Mouse (Mus musculus) mouse trophoblast stem cell (cell line): ENCODE data around the gene Renbp.

ENCODE experiments used
- in situ Hi-C, 2 experiments: fragments of 300-500 bp; cut with MseI, MboI; formaldehyde crosslinking; loops; 2 replicates in 1 of 2; 3 replicates in 1 of 2; pipeline ENCODE4 v1.15.1; 2025

Gene Renbp

DNA sequence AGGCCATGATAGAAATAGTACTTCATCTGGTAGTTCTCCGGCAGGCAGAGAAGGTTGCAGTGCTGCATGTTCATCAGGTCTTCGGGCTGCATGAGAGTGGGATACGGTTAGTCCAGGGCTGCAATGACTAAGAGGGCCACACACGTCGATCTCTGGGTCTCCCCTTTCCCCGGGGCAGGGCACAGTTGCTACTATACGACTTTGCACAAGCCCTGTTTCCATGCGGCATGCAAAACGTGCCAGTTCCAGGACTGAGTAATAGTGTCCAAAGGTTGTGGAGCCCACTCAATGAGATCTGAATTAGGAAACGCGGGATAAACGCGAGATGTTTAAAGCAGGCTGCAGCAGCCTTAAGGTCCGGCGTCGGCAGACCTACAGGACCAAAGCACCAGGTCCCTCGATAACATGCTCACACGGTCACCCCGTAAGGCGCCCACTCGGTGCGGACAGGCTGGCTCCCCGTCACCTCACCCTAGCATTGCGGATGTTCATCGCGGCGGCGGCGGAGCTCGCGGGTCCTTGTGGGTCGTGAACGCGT is 9.3 kb downstream of the Renbp start:
- in situ Hi-C loops, result no loop called here

DNA sequence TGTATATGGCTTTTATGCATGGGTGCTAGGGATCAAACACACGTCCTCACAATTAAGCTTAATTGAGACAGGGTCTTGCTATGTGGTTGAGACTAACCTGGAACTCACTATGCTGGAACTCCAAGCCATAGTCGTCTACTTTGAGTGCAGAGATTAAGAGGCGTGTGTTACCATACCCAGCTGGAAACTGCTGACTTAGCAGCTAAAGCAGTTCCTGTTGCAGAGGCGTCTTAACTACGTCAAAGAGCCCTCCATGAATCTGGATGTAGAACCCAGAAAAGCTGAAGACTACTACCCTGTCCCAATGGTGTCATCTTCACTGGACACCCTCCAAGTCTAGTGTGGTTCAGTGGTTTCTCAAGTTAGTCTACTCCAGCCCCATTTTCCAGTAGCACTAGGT is 12.0 kb downstream of the Renbp start:
- in situ Hi-C loops, result no loop called here

DNA sequence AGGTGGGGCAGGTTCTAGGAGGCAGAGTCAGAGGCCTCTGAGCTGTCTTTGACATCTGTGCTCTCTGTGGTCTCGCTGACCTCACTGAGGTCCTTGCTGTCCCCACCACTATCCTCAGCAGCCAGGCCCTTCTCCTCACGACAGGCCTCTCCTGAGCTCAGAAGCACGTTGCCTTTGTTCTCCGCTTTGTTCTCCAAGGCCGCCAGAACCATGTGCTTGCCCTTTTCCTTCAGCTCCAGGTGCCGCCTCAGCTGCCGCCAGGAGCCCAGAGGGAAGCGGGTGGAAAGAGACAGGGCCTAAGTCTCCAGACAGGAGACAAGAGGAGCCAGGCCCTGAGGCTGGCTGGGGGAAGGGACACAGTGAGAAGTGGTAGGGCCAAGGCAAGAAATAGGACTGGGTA is 13.7 kb downstream of the Renbp start:
- in situ Hi-C loops, result no loop called here

DNA sequence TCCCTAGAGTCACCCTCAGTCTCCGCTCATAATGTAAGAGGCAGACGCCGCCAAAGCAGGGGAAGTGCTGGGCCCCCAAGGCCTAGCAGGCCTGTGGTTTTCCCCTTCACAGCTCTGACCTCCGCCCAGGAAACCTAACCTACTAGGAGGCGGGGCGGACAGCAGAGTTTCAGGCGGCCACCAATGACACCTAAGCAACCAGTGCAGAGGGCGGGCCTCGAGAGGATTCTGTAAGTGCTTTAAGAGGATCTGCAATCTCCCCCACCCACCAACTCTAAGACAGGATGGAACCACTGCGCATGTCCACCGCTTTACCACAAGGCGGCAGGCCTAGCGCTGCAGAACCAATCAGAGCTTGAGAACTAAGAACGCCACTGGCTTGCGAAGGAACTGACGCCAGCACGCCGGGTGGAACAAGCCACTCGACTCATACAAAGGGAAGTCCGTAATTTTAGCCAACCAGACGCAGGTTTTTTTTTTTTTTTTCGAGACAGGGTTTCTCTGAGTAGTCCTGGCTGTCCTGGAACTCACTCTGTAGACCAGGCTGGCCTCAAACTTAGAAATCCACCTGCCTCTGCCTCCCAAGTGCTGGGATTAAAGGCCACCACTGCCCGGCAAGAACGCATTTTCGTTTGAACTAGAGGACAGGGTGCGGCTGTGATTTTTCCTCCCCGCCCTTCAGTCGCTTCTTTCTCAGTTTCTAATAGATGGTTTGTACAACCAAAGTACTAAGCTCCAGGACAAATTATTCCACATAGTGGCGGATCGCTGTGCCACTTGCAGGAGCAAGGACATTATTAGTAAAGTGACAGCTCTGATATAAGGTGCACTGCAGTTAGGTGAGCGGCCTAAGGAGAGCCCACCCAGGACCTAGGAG is 15.6 kb downstream of the Renbp start:
- in situ Hi-C loops, result no loop called here

DNA sequence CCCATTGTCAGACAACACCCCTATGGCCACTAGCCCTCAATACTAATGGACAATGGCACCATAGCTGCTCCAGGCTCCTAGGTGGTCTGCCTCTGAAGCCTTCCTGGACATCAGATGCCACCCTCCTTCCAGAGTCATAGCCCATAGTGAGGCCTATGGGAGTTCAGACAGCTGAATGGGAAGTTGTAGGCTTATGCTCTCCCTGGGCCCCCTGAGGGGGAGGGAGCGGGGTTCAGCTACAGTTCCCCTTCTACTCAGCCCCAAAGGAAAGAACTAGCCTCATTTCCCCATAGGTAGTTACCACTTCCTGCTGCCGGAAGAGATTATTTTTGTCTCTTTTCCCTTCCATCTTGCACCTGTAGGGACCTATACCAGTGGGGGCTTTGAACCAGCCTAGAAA is 19.1 kb downstream of the Renbp start:
- in situ Hi-C loops, result no loop called here

DNA sequence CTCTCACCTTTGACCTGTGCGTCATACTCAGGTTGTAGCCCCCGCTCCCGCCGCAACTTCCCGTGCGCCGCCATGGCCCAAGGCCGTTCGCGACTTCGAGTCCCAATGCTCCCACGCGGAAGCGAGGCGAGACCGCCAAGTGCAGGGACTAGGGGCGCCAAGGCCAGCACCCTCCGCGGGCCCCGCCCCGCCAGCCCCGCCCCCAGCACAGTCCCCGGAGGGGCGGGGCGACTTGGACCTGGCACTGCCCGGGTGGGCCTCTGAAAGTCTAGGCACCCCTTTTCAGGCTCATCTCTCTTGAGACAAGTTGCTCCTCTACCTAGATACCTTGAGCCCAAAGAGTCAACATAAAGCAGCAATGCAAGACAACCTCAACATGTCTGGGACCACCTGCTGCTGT is 19.5 kb downstream of the Renbp start:
- in situ Hi-C loops, result no loop called here

DNA sequence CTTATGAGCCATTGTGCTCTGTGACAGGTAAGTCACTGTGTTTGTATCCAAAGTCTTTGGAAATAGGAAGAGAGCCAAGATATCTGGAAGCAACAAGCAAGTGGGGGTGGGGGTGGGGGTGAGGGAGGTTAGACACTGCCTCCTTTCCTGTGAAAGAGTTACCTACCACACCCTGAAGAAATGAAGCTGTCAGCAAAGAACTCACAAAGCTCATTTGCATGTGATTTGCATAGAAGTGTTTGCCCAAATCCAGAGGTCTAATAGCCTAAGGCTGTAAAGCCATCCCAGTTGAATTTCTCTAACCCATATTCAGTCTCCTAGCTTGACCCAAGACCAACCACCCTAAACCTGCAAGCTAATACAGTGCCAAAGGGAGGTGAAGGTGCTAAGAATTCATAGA is 20.2 kb downstream of the Renbp start:
- in situ Hi-C loops, result no loop called here

DNA sequence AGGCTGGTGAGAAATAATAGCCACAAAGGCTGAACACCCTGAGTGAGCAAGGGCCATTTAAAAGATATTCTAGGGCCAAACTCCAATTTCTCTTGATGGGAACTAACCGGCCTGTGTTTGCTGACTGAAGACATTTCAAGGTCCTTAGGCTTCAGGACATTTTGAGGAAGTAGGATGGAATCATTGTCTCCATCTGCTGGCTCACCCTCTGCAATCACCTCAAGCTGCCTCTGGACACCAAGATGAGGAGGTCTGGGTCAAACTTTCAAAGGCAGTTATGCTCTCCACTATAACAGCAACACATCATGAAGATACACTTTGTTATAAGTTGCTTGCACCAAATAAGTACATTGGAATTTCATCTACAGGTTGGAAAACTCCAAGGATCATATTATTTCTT is 20.6 kb downstream of the Renbp start:
- in situ Hi-C loops, result no loop called here

DNA sequence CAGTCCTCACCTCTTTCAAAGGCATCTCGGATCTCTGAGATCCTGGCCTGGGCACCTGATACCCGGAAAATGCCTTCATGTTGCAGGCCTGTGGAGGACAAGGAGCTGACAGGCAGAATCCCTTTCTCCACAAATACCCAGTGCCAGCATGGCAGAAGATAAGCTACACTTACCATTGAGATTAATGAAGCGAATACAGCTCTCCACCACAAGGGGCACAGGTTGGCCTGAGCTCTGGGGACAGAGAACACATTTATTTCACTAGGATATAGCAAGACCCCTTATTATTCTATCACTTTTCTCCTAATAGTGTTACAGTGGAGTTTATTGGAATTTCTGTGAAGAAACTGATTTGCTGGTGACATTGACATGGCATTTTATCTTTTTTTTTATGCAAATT is 32.7 kb downstream of the Renbp start:
- in situ Hi-C loops, result loop anchor here in 1 of 2 experiments (10.0 kb wide), 1 partner anchor 93 kb away; no protein-coding TSS in a partner anchor

DNA sequence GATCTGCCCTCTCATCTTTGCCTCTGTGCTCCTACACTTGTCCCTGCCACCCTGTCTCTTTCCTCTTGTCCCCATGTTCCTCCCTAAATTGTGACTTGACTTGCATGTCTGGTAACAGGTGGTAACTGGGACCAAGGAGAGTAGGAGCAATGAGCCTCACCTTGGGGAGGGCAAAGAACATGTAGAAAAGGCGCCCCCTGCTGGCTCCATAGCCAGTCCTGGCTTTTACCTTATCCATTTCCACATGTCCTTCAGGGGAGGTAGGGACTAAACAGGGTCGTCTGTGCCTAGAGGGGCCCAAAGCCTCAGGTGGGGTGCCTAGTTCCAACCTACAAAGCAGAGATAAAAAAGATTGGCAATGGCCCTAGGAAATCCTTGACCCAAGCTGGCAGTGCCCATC is 34.9 kb downstream of the Renbp start, which contains the start of gene L1cam:
Gene L1cam, minus strand, starts transcription at position 387 of the 400 bp plus-strand sequence.
- in situ Hi-C loops, result loop anchor here in 1 of 2 experiments (10.0 kb wide), 1 partner anchor 91 kb away; no protein-coding TSS in a partner anchor

DNA sequence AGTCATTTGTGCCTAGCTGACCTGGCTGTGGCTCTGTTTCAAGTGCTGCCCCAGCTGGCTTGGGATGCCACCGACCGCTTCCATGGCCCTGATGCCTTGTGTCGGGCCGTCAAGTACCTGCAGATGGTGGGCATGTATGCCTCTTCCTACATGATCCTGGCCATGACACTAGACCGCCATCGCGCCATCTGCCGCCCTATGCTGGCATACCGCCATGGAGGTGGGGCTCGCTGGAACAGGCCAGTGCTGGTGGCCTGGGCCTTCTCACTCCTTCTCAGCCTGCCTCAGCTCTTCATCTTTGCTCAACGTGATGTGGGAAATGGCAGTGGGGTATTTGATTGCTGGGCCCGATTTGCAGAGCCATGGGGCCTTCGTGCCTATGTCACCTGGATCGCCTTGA is 37.8 kb downstream of the Renbp start:
- in situ Hi-C loops, result loop anchor here in 1 of 2 experiments (10.0 kb wide), 1 partner anchor 88 kb away; no protein-coding TSS in a partner anchor

DNA sequence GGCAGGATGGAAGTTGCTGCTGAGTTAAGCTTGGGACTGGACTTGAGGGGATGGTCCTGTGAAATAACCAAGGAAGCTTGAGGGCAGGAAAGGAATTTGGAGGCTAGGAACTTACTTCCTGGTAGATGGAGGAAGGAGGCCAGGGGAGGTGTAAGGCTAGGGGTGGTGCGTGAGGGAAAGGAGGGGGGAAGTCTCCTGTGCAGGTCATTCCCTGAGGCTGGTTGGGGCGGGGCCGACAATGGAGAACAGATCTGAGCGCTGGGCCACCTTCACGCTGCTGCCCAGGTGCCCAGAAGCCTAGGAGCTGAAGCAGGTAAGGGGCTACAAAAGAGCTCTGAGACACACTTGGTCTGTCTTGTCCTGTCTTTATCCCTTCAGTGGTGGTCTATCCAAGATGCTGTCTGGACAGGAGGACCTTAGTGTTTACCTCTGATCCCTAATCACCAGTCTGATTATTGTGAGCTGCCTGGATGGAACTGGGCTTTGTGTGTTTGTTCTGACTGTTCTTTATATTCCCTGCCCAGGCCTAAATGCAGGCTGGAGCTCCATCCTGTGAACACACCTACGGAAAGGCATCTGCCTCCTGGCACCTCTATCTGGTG is 39.0 kb downstream of the Renbp start, which contains the start of gene Avpr2:
Gene Avpr2, plus strand, starts transcription at position 552 of the 602 bp plus-strand sequence.
- in situ Hi-C loops, result loop anchor here in 1 of 2 experiments (10.0 kb wide), 1 partner anchor 87 kb away; no protein-coding TSS in a partner anchor

DNA sequence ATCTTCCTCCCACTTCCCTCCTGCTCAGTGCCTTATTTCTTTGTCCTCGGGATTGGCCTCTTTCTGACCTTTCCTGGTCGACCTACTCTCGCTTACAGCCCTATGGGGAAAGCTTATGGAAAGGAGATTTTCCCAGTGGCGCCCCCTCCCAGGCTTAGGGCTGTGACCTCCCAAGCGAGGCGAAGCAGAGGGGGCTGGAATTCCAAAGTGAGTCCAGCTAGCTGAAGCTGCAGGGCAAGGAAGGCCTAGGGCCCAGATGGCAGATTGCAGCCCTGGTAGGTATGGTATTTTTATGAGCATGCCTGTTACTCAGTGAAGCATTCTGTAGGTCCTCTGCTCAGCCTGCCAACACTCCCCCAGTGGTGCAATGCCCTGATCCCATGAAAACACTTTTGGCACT is 49.2 kb downstream of the Renbp start:
- in situ Hi-C loops, result loop anchor here in 1 of 2 experiments (10.0 kb wide), 1 partner anchor 87 kb away; no protein-coding TSS in a partner anchor

DNA sequence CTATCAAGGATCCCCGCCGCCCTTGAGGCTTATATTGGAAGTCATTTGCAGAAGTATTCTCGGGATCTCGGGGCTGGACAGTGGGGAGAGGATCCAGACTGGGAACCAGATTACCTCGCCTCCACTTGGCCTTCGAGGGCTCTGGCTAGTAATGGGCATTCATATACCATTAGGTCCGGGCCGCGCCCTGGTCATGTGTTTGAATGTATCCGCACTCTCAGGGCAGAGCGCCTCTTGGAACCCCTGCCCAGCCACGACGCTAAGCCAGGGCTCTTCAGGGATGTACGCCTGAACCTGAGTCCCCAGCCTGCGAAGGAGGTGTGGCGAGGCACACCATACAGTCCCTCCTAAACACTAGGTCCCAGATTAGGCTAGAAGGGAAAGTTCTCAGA is 49.6 kb downstream of the Renbp start:
- in situ Hi-C loops, result loop anchor here in 1 of 2 experiments (10.0 kb wide), 1 partner anchor 86 kb away; no protein-coding TSS in a partner anchor

DNA sequence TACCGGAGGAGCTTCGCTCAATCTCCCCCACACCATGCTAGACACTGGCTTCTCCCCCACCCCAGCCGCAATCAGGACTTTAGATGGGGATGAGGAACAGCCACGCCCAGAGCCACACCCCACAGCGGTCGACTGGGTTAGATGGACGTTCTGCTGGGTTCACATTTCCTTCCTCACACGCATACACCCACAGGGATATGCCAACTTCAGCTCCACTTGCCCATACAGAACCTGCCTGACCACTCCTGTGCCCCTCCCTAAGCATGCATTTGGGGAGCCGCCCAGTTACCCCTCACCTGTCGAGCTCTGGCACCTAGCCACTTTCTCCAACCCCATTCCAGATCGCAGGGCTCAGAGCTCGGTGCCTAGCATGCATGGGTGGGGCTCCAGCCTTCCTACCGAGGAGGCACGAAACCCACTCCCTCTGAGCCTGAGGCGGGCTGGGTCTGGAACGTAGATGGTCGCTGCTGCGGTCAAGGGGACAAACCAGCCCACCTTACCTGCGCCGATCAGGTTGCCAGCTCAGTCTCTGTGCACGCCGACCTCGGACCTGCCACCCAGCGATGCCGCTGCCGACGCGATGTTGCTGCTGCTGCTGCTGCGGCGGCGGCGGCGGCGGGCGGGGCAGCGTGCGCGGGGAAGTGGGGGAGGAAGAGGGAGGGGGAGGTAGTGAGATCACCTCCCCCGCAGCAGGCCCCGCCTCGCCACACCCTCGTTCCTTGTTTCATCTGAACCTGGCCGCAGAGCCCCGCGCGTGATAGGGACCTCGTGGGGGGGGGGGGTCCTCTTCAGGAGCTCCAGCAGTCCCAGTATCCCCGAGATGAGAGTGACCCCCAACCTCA is 50.2 kb downstream of the Renbp start:
- in situ Hi-C loops, result loop anchor here in 1 of 2 experiments (10.0 kb wide), 1 partner anchor 86 kb away; no protein-coding TSS in a partner anchor

DNA sequence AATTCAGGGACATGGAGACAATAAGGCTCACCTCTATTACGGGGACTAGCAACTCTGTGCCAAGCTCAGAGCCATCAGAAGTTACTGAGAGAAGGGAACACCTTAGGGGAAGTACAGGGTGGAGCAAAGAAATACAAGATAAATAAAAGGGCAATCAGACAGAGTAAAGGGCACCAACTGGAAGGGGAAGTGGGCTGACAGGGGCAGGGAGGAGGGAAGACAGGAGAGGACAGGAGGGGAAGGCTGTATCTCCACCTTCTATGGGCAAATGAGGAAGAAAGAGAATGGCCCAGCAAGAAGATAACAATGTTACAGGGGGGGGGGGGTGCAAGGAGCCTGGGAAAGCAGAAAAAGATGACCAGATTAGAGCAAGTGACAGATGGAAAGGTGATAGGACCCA is 53.6 kb downstream of the Renbp start:
- in situ Hi-C loops, result no loop called here

DNA sequence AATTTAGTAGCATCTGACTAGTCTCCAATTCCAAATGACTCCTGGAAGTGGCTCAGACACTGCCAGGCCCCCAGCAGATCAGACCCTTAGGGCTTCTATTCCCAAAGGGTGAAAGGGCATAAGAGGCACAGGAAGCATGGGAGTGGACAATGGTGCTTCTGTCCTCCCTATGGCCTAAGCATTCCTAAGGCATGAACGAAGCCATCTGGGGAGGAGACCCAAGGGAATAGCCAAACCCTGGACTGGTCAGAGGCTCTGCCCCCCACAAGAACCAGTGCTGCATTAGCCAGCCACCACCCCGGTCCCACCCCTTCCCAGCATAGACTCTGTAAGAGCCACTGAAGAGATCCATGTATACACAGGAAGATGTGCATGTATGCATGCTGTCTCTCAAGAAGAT is 54.8 kb downstream of the Renbp start:
- in situ Hi-C loops, result no loop called here
